Mouse (Mus musculus) limb, embryonic 14.5 days (tissue): ENCODE measurements around the gene Gpr155. TPM values are rescaled to one million over a fixed set of nuclear protein-coding genes. Genes with fewer than 3 reads are reported as not detected.

Experiments used
- ATAC-seq: fragments of 200-750 bp; cut with Nextera tagmentation; 2 replicates; pipeline ENCODE4 v1.8.0; 2017; ENCODE audit warnings: low read depth, moderate number of reproducible peaks, moderate TSS enrichment; ENCODE audit not compliant: low FRiP score
- DNase-seq: peaks from one replicate; pipeline ENCODE4 v3.0.0-alpha.2; 2015; ENCODE audit warnings: low spot score
- H3K27ac ChIP-seq: fragments of 300-500 bp; sonication (generic); replicated peaks from 2 replicates; pipeline ENCODE4 v1.5.1; 2014; ENCODE audit warnings: low read depth, mild to moderate bottlenecking, low read length, moderate library complexity, mixed read lengths
- H3K27me3 ChIP-seq: fragments of 300-500 bp; sonication (generic); 2 replicates; pipeline ENCODE4 v1.6.1; 2014; ENCODE audit warnings: low read length, mixed read lengths; ENCODE audit not compliant: control insufficient read depth, insufficient read depth
- H3K36me3 ChIP-seq: fragments of 300-500 bp; sonication (generic); 2 replicates; pipeline ENCODE4 v1.6.1; 2014; ENCODE audit warnings: mild to moderate bottlenecking, low read length, moderate library complexity, mixed read lengths; ENCODE audit not compliant: control insufficient read depth, insufficient read depth
- H3K4me1 ChIP-seq: fragments of 300-500 bp; sonication (generic); 2 replicates; pipeline ENCODE4 v1.6.1; 2014; ENCODE audit warnings: antibody characterized with exemption, low read length, mixed read lengths; ENCODE audit not compliant: control insufficient read depth, insufficient read depth
- H3K4me2 ChIP-seq: fragments of 300-500 bp; sonication (generic); replicated peaks from 2 replicates; pipeline ENCODE4 v1.6.1; 2014; ENCODE audit warnings: low read depth, mild to moderate bottlenecking, low read length, moderate library complexity; ENCODE audit not compliant: severe bottlenecking
- H3K4me3 ChIP-seq: fragments of 300-500 bp; sonication (generic); replicated peaks from 2 replicates; pipeline ENCODE4 v1.5.1; 2014; ENCODE audit warnings: low read length
- H3K9ac ChIP-seq: fragments of 300-500 bp; sonication (generic); 2 replicates; pipeline ENCODE4 v1.6.1; 2014; ENCODE audit warnings: mild to moderate bottlenecking, low read depth, low read length, moderate library complexity; ENCODE audit not compliant: severe bottlenecking
- H3K9me3 ChIP-seq: fragments of 300-500 bp; sonication (generic); 2 replicates; pipeline ENCODE4 v1.6.1; 2016; ENCODE audit warnings: low read length; ENCODE audit not compliant: control insufficient read depth
- POLR2A ChIP-seq: fragments of 200-500 bp; IDR thresholded peaks from 2 replicates; pipeline ENCODE4 v1.8.0; 2012; ENCODE audit warnings: inconsistent platforms, mild to moderate bottlenecking, moderate library complexity, borderline replicate concordance; ENCODE audit not compliant: insufficient read depth, insufficient read length; ENCODE audit errors: extremely low read depth
- WGBS: fragments of 180-500 bp; shearing (Covaris S2); extraction: QIAGEN DNeasy Blood & Tissue Kit; methylation state at CpG from one replicate; pipeline ENCODE4 v1.1.7; 2014; 5-methylcytosine and 5-hydroxymethylcytosine counted together
- polyA plus RNA-seq, 2 experiments: library from polyadenylated mRNA; depleted of rRNA in 1 of 2; stranded (reverse) in 1 of 2; unstranded in 1 of 2; fragments of >200 nt; fragmentation: Nextera tagmentation in 1 of 2; extraction: Ambion mirVana in 1 of 2; gene quantifications; 2 replicates each; pipeline versions ENCODE4 v1.2.1 to v1.2.3; 2012 to 2014

Gene Gpr155
- polyA plus RNA-seq, 2 experiments: 3.9 to 6.2 TPM

DNA sequence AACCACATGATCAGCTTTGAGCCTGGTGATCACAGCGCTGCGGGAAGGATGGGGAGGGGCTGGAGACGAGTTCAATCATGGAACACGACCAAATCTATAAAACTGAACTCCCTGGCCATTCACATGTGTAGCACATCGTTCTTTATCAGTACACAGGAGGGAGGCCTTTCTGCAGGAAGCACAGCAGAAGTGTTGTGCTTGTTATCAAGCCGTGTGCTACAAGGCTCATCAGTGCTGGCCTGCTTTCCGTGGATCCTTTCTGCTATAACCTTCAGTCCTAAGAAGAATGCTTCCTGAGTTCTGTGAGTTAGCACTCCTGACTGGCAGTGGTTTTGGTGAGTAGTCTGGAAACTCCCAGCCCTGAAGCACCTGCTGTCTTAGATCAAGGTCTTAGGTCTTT is 91.3 kb downstream of the Gpr155 start:
- no peak overlapping the region for H3K4me3 ChIP-seq
- no peaks in the 10 kb centered on the region for H3K27me3 ChIP-seq
- 80% methylated on average over 7 of the region's 7 CpGs for WGBS
- H3K27ac ChIP-seq: no peak overlapping the region
- H3K4me1 ChIP-seq: no peaks in the 10 kb centered on the region
- H3K4me2 ChIP-seq: no peak overlapping the region
- no peak for TF ChIP-seq POLR2A
- DNase-seq (no peak), ATAC-seq (no peak)
- no peaks in the 10 kb centered on the region for H3K9me3 ChIP-seq
- peaks cover 55% of the 10 kb centered on the region for H3K36me3 ChIP-seq
- H3K9ac ChIP-seq: no peak overlapping the region

Other genes with a start within 250 kb of the Gpr155 start
- gene Ola1, start 167.6 kb downstream of the Gpr155 start, polyA plus RNA-seq (2012; rRNA removed): 33.6 and 49.7 TPM in 2 replicates
- gene Ola1, start 167.6 kb downstream of the Gpr155 start, polyA plus RNA-seq (2014; fragmentation: Nextera tagmentation; extraction: Ambion mirVana): 89.8 and 95.4 TPM in 2 replicates
- 2.4 and 2.5 TPM in 2 replicates for gene Sp9, start 114.6 kb downstream of the Gpr155 start, polyA plus RNA-seq (2012; rRNA removed)
- gene Sp9, start 114.6 kb downstream of the Gpr155 start, polyA plus RNA-seq (2014; fragmentation: Nextera tagmentation; extraction: Ambion mirVana): 1.7 and 2.5 TPM in 2 replicates
- 12.0 and 13.6 TPM in 2 replicates for gene Scrn3, start 74.0 kb downstream of the Gpr155 start, polyA plus RNA-seq (2012; rRNA removed)
- gene Scrn3, start 74.0 kb downstream of the Gpr155 start, polyA plus RNA-seq (2014; fragmentation: Nextera tagmentation; extraction: Ambion mirVana): 12.0 and 12.2 TPM in 2 replicates
- 14.4 and 22.1 TPM in 2 replicates for gene Cir1, start 73.9 kb downstream of the Gpr155 start, polyA plus RNA-seq (2012; rRNA removed)
- 25.2 and 27.8 TPM in 2 replicates for gene Cir1, start 73.9 kb downstream of the Gpr155 start, polyA plus RNA-seq (2014; fragmentation: Nextera tagmentation; extraction: Ambion mirVana)
- gene Wipf1, start 143.2 kb upstream of the Gpr155 start, polyA plus RNA-seq (2012; rRNA removed): 20.1 and 25.8 TPM in 2 replicates
- 25.7 and 27.8 TPM in 2 replicates for gene Wipf1, start 143.2 kb upstream of the Gpr155 start, polyA plus RNA-seq (2014; fragmentation: Nextera tagmentation; extraction: Ambion mirVana)
- 8.9 and 9.3 TPM in 2 replicates for gene Chrna1, start 193.8 kb upstream of the Gpr155 start, polyA plus RNA-seq (2012; rRNA removed)
- 14.9 and 19.4 TPM in 2 replicates for gene Chrna1, start 193.8 kb upstream of the Gpr155 start, polyA plus RNA-seq (2014; fragmentation: Nextera tagmentation; extraction: Ambion mirVana)